Mouse (Mus musculus): ENCODE results near the gene Wdsub1. TPM values are rescaled to one million over a fixed set of nuclear protein-coding genes. Genes with fewer than 3 reads are reported as not detected.

Wdsub1 gene
- polyA plus RNA-seq (2014; fragmentation: Nextera tagmentation; extraction: Ambion mirVana) = 20.2 and 20.5 TPM in 2 replicates

GRCm38 (mm10) chr2:59881831-59882741, at the start of gene Wdsub1:
Wdsub1 (minus strand) TSS chr2:59882591.
- Histone ChIP-seq H3K27me3 (ENCODE audit: control insufficient read depth, insufficient read depth, low read length) (no peaks in the 10 kb centered on the region), H3K9ac (ENCODE audit: low read length) (peak within 1 kb of the TSS; percentile 44), H3K27ac (ENCODE audit: low read depth, low read length) (no peak within 1 kb of the TSS; the same call in 1 of the 2 replicates), H3K4me3 (ENCODE audit: low read depth, low read length) (peak within 1 kb of the TSS; percentile 53), H3K4me2 (ENCODE audit: low read depth) (peak within 1 kb of the TSS; percentile 79), H3K4me1 (ENCODE audit: control insufficient read depth, insufficient read depth, low read length) (no peaks in the 10 kb centered on the region), H3K36me3 (ENCODE audit: control insufficient read depth, insufficient read depth, low read length) (no peaks in the 10 kb centered on the region), H3K9me3 (ENCODE audit: control insufficient read depth, low read length) (no peaks in the 10 kb centered on the region)
- peak; percentile 96 for ATAC-seq (ENCODE audit: insufficient read depth, low FRiP score, low TSS enrichment)
- 6% methylated on average over 57 of the region's 57 CpGs for WGBS
- peak; percentile 96 for DNase-seq (ENCODE audit: low spot score)

GRCm38 (mm10) chr2:59913610-59914009, 31.2 kb upstream of the Wdsub1 start:
- no peaks in the 10 kb centered on the region for H3K27me3 ChIP-seq (ENCODE audit: control insufficient read depth, insufficient read depth, low read length)
- H3K27ac ChIP-seq (ENCODE audit: low read depth, low read length) = no peak overlapping the region
- H3K4me2 ChIP-seq (ENCODE audit: low read depth) = no peak overlapping the region
- H3K4me3 ChIP-seq (ENCODE audit: low read depth, low read length) = no peak overlapping the region
- 90% methylated on average over 11 of the region's 11 CpGs for WGBS
- ATAC-seq (ENCODE audit: insufficient read depth, low FRiP score, low TSS enrichment) (no peak), DNase-seq (ENCODE audit: low spot score) (no peak)
- no peaks in the 10 kb centered on the region for H3K9me3 ChIP-seq (ENCODE audit: control insufficient read depth, low read length)
- no peak overlapping the region for H3K9ac ChIP-seq (ENCODE audit: low read length)
- H3K36me3 ChIP-seq (ENCODE audit: control insufficient read depth, insufficient read depth, low read length) = peaks cover 14% of the 10 kb centered on the region
- H3K4me1 ChIP-seq (ENCODE audit: control insufficient read depth, insufficient read depth, low read length) = no peaks in the 10 kb centered on the region

DNA sequence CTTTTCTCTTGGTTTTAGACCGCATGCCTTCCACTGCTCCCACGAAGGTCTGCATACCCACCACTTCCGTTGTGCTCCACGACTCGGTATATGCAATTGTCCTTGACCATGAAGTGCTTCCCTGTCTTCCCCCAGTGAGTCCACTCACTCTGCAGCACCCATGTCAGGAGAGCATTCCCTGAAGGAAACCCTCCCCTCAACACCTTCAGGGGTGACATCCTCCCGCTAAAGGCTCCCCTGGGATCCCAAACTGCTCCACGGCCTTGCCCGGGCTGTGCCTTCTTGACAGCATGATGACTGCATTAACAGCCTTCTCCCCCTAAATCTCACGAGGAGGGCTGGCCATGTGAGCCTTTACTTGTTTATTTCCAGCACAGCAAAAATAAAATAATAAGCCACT, 25.7 kb upstream of the Wdsub1 start:
- 93% methylated on average over 9 of the region's 9 CpGs for WGBS
- Histone ChIP-seq H3K9ac (ENCODE audit: low read length) (no peak overlapping the region), H3K27me3 (ENCODE audit: control insufficient read depth, insufficient read depth, low read length) (no peaks in the 10 kb centered on the region), H3K27ac (ENCODE audit: low read depth, low read length) (no peak overlapping the region), H3K4me3 (ENCODE audit: low read depth, low read length) (no peak overlapping the region), H3K9me3 (ENCODE audit: control insufficient read depth, low read length) (no peaks in the 10 kb centered on the region), H3K4me1 (ENCODE audit: control insufficient read depth, insufficient read depth, low read length) (no peaks in the 10 kb centered on the region), H3K4me2 (ENCODE audit: low read depth) (no peak overlapping the region), H3K36me3 (ENCODE audit: control insufficient read depth, insufficient read depth, low read length) (peaks cover 8% of the 10 kb centered on the region)
- ATAC-seq (ENCODE audit: insufficient read depth, low FRiP score, low TSS enrichment) (no peak), DNase-seq (ENCODE audit: low spot score) (no peak)

GRCm38 (mm10) chr2:59904007-59904406, 21.6 kb upstream of the Wdsub1 start:
- 89% methylated on average over 7 of the region's 7 CpGs for WGBS
- Histone ChIP-seq H3K9ac (ENCODE audit: low read length) (no peak overlapping the region), H3K4me1 (ENCODE audit: control insufficient read depth, insufficient read depth, low read length) (no peaks in the 10 kb centered on the region), H3K27me3 (ENCODE audit: control insufficient read depth, insufficient read depth, low read length) (no peaks in the 10 kb centered on the region), H3K4me3 (ENCODE audit: low read depth, low read length) (no peak overlapping the region), H3K4me2 (ENCODE audit: low read depth) (no peak overlapping the region), H3K27ac (ENCODE audit: low read depth, low read length) (no peak overlapping the region), H3K36me3 (ENCODE audit: control insufficient read depth, insufficient read depth, low read length) (peaks cover 2% of the 10 kb centered on the region; the same call in 1 of the 2 replicates), H3K9me3 (ENCODE audit: control insufficient read depth, low read length) (no peaks in the 10 kb centered on the region)
- ATAC-seq (ENCODE audit: insufficient read depth, low FRiP score, low TSS enrichment) = no peak
- no peak for DNase-seq (ENCODE audit: low spot score)

- ATAC-seq (ENCODE audit: insufficient read depth, low FRiP score, low TSS enrichment) (no peak), DNase-seq (ENCODE audit: low spot score) (no peak)
- H3K27me3 ChIP-seq (ENCODE audit: control insufficient read depth, insufficient read depth, low read length) = no peaks in the 10 kb centered on the region
- no peaks in the 10 kb centered on the region for H3K36me3 ChIP-seq (ENCODE audit: control insufficient read depth, insufficient read depth, low read length)
- WGBS = 86% methylated on average over 4 of the region's 4 CpGs
- no peak overlapping the region for H3K4me2 ChIP-seq (ENCODE audit: low read depth)
- H3K4me1 ChIP-seq (ENCODE audit: control insufficient read depth, insufficient read depth, low read length) = no peaks in the 10 kb centered on the region
- H3K4me3 ChIP-seq (ENCODE audit: low read depth, low read length) = no peak overlapping the region
- no peaks in the 10 kb centered on the region for H3K9me3 ChIP-seq (ENCODE audit: control insufficient read depth, low read length)
- no peak overlapping the region for H3K9ac ChIP-seq (ENCODE audit: low read length)
- H3K27ac ChIP-seq (ENCODE audit: low read depth, low read length) = no peak overlapping the region
These were observed 16.3 kb upstream of the Wdsub1 start for GRCm38 (mm10) chr2:59898666-59899065.

GRCm38 (mm10) chr2:59898105-59898504, 15.7 kb upstream of the Wdsub1 start:
- Histone ChIP-seq H3K9ac (ENCODE audit: low read length) (no peak overlapping the region), H3K9me3 (ENCODE audit: control insufficient read depth, low read length) (no peaks in the 10 kb centered on the region), H3K4me2 (ENCODE audit: low read depth) (no peak overlapping the region), H3K4me3 (ENCODE audit: low read depth, low read length) (no peak overlapping the region), H3K27ac (ENCODE audit: low read depth, low read length) (no peak overlapping the region), H3K36me3 (ENCODE audit: control insufficient read depth, insufficient read depth, low read length) (no peaks in the 10 kb centered on the region), H3K4me1 (ENCODE audit: control insufficient read depth, insufficient read depth, low read length) (no peaks in the 10 kb centered on the region), H3K27me3 (ENCODE audit: control insufficient read depth, insufficient read depth, low read length) (no peaks in the 10 kb centered on the region)
- 85% methylated on average over 6 of the region's 7 CpGs for WGBS
- ATAC-seq (ENCODE audit: insufficient read depth, low FRiP score, low TSS enrichment) = no peak
- DNase-seq (ENCODE audit: low spot score) = no peak

DNA sequence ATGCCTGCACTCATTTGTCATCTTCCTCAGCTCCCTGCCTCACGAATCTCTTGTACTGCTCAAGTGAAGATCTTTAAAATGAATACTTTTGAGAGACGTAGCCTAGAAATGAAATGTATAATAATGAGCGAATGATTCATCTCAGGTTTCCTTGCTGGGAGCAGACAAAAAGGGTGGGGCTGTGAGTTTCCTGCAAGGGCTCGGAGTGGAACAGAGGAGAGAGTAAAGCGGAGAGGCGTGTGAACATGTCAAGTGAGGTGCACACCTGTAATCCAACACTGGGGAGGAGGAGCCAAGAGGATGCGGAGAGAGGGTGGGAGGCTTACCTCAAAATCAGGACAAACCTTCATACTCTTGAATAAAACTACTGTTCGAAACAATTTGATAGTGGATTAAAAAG, 14.4 kb upstream of the Wdsub1 start:
- no peak for DNase-seq (ENCODE audit: low spot score)
- no peak for ATAC-seq (ENCODE audit: insufficient read depth, low FRiP score, low TSS enrichment)
- H3K4me3 ChIP-seq (ENCODE audit: low read depth, low read length) = no peak overlapping the region
- no peaks in the 10 kb centered on the region for H3K27me3 ChIP-seq (ENCODE audit: control insufficient read depth, insufficient read depth, low read length)
- no peak overlapping the region for H3K27ac ChIP-seq (ENCODE audit: low read depth, low read length)
- 87% methylated on average over 8 of the region's 8 CpGs for WGBS
- no peak overlapping the region for H3K4me2 ChIP-seq (ENCODE audit: low read depth)
- H3K36me3 ChIP-seq (ENCODE audit: control insufficient read depth, insufficient read depth, low read length) = no peaks in the 10 kb centered on the region
- H3K9ac ChIP-seq (ENCODE audit: low read length) = no peak overlapping the region
- no peaks in the 10 kb centered on the region for H3K9me3 ChIP-seq (ENCODE audit: control insufficient read depth, low read length)
- no peaks in the 10 kb centered on the region for H3K4me1 ChIP-seq (ENCODE audit: control insufficient read depth, insufficient read depth, low read length)

DNA sequence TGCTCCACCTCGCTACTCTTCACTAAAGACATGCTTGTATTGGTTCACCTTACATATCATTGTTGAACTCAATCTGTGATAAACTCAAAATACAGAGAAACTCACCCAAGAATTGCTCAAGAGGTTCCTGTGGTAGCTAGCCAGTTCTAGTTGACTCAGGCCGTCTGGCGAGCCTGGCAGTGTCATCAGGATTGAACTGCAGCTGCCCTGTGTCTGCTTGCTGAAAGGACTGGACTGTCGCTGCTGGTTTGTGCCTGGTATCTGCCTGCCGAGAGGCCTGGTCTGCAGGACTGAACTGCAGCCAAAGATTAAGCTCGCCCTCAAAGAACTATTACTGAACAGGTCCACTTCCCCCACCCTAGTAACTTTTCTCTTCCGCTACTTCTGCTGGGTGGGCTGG, 14.0 kb upstream of the Wdsub1 start:
- Histone ChIP-seq H3K27ac (ENCODE audit: low read depth, low read length) (no peak overlapping the region), H3K27me3 (ENCODE audit: control insufficient read depth, insufficient read depth, low read length) (no peaks in the 10 kb centered on the region), H3K4me2 (ENCODE audit: low read depth) (no peak overlapping the region), H3K4me3 (ENCODE audit: low read depth, low read length) (no peak overlapping the region), H3K4me1 (ENCODE audit: control insufficient read depth, insufficient read depth, low read length) (no peaks in the 10 kb centered on the region), H3K36me3 (ENCODE audit: control insufficient read depth, insufficient read depth, low read length) (no peaks in the 10 kb centered on the region), H3K9me3 (ENCODE audit: control insufficient read depth, low read length) (no peaks in the 10 kb centered on the region), H3K9ac (ENCODE audit: low read length) (no peak overlapping the region)
- 91% methylated on average over 7 of the region's 7 CpGs for WGBS
- no peak for ATAC-seq (ENCODE audit: insufficient read depth, low FRiP score, low TSS enrichment)
- DNase-seq (ENCODE audit: low spot score) = no peak

- H3K27me3 ChIP-seq (ENCODE audit: control insufficient read depth, insufficient read depth, low read length) = no peaks in the 10 kb centered on the region
- H3K4me3 ChIP-seq (ENCODE audit: low read depth, low read length) = no peak overlapping the region
- H3K36me3 ChIP-seq (ENCODE audit: control insufficient read depth, insufficient read depth, low read length) = no peaks in the 10 kb centered on the region
- H3K4me2 ChIP-seq (ENCODE audit: low read depth) = no peak overlapping the region
- H3K9ac ChIP-seq (ENCODE audit: low read length) = no peak overlapping the region
- ATAC-seq (ENCODE audit: insufficient read depth, low FRiP score, low TSS enrichment) = no peak
- no peak for DNase-seq (ENCODE audit: low spot score)
- H3K9me3 ChIP-seq (ENCODE audit: control insufficient read depth, low read length) = no peaks in the 10 kb centered on the region
- no peak overlapping the region for H3K27ac ChIP-seq (ENCODE audit: low read depth, low read length)
- no peaks in the 10 kb centered on the region for H3K4me1 ChIP-seq (ENCODE audit: control insufficient read depth, insufficient read depth, low read length)
- 60% methylated on average over 6 of the region's 6 CpGs for WGBS
These were observed 7.3 kb upstream of the Wdsub1 start for GRCm38 (mm10) chr2:59889699-59890098.

All from neural tube, embryonic 11.5 days (tissue).